Mouse (Mus musculus): ENCODE data around the gene AL732309.1.

The AL732309.1 gene

DNA sequence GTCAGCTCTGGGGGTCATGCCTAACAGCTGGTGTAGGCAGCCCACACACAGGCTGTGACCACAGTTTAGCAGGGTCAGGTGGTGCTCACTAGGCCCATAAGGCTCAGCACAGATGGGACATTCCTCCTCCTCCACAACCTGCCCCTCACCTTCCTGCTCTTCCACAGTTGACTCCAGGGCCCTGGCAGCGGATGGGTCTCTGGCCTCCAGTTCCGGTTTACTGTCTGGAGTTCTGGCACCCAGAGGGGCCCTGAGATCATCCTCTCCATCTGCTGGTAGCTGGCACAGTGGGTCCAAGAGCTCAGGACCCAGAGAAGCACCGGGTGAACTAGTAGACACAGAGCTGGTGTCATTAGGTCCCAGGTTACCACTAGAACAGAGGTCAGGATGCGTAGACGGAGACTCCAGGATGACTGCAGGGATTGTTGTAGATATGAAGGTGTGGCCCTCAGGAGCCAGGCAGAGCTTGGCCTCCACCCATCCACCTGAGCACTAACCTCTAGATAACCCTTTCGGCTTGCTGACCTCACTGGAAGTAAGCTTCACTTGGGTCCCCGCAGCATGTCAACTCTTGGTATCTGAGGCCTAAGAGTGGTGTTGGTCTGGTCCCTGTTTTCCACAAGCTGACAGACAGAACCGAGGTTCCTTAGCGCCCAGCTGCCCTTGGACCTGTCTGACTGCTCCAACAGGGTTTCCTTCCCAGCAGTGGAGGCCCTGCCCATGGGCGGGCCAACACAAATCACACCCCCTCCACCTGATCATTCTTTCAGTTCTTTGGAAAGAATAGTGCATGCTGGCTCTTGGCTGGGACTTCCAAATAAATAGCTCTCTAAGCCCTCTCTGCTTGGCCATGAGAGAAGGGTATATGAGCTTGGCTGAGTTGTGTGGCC is at the start of gene AL732309.1:
Gene AL732309.1 (minus strand): TSS at position 681 of the 890 bp plus-strand sequence.
- DNase-seq (ENCODE audit: low read depth, low spot score), result no peak

DNA sequence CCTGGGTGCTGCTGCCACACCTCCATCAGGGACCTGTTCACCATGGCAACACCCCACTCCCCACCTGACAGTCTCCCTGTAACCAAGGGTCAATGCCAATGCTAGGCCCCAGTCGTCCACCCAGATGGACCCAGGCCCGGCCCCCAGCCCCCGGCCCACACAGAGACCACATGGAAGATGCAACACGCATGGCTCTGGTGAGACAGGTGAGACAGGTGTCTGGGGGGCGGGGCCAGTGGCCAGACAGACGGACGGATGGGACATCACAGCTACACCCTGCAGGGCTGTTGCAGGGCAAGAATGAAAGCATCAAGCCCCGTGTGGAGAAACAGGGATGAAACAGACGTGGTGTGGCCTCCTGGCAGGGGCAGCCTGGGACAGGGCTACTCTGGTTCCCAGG is 47.0 kb upstream of the AL732309.1 start:
- no peak for DNase-seq (ENCODE audit: low read depth, low spot score)

DNA sequence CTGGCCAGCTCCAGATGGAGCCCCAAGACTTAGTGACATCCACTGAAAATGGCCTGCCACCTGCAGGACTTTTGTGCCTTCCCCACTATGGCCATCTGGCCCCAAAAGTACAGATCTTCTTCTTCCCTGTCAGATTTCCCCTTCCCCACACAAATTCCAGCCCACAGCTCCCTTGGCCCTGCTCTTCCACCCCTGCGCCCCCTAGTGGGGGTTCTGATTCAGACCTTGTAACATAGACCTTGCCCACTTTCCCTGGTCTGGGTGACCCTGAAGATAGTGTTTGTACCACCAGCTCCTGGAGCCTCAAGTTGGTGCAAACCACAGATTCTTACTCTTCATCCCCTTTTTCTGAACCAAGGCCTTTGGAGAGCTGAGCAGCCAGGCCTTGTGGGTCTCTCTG is 46.2 kb upstream of the AL732309.1 start:
- peak; percentile 49 for DNase-seq (ENCODE audit: low read depth, low spot score)

DNA sequence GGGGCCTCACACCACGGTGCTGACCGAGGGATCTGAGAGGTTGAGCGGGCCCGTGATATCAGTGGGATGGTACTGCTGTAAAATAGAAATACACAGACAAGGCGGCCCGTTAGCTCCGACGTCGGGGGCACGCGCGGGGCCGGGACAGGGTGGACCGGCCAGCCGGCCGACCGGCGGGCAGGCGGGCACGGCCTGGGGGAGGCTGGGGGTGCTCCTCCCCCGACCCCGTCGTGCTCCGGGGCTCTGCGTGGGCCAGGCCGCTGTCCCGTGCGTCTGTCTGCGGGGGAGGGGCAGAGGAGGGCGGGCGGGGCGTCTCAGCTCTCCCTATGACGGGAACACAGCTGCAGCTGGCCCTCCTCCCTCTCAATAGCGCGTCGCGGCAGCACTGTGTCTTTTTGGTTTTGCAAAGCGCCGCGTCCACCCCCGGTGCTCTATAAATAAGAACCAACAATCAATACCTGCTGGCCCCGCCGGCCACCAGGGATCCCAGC is 45.4 kb upstream of the AL732309.1 start:
- no peak for DNase-seq (ENCODE audit: low read depth, low spot score)

DNA sequence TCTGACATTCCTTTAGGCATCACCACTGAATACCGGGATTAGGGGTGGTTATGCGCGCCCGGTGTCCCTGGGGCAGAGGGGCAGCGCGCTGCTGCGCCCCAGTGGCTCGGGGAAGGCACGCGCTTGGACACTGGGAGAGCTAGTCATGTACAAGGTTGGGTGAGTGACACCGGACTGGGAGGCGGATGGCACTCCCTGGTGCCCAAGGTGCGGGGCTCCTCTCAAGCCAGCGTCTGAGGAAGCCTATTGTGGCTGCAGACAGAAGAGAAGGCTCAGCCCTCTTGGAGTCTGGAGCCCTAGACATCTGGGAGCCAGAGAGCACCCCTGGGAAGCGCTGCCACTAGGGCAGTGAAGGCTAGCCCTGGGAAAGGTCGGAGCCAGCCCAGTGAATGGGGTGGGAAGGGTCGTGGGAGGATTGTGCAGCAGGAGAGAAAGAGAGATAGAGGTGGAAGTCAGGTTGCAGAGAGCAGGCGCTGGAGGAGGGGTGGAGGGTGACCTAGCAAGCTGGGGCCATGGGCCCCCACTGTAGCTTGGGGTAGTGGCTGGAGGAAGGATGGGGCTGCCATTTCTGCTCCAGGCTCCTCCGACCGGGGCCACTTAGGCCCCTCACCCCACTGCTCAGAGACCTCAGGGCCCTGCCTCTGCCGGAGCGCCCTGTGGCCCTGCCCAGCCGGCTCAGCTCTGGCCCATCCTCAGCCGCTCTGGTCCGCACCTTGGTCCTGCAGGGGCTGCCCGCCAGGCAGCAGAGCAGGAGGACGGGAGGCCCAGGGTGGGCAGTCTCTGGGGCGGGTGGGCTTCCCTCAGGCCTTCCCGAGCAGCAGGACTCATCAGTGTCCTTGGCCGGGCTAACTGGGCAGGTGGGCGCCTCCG is 44.8 kb upstream of the AL732309.1 start:
- no peak for DNase-seq (ENCODE audit: low read depth, low spot score)

DNA sequence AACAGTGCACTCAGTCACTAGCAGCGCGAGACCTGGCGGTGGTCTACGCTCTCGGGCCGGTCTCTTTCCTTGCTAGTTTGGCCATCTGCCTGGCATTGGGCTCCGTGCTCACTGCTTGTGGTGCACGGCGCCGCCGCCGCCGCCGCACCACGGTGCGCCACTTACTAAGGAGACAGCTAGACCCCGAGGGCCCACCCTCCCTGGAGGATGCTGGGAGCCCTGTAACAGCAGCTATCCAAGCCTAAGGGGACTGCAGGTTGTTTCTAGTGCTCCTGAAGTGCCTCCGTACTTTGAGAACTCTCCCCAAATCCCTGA is 44.1 kb upstream of the AL732309.1 start:
- DNase-seq (ENCODE audit: low read depth, low spot score), result no peak

DNA sequence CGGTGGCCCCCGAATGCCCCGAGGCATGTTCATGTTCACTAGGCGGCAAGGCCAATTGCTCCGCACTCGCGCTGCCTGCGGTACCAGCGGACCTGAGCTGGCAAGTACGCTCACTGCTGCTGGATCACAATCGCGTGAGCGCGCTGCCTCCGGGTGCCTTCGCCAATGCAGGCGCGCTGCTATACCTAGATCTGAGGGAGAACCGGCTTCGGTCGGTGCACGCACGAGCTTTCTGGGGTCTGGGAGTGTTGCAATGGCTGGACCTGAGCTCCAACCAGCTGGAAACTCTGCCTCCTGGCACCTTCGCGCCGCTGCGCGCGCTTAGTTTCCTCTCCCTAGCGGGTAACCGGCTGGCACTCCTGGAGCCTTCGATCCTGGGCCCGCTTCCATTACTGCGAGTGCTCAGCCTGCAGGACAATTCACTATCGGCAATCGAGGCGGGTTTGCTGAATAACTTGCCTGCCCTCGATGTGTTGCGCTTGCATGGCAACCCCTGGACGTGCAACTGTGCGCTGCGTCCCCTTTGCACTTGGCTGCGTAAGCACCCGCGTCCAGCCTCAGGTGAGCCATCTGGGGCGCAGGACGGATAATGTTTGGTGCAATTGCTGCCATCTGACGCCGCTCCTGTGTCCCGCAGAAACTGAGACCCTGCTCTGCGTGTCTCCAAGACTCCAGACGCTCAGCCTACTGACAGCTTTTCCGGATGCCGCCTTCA is 43.6 kb upstream of the AL732309.1 start:
- no peak for DNase-seq (ENCODE audit: low read depth, low spot score)

DNA sequence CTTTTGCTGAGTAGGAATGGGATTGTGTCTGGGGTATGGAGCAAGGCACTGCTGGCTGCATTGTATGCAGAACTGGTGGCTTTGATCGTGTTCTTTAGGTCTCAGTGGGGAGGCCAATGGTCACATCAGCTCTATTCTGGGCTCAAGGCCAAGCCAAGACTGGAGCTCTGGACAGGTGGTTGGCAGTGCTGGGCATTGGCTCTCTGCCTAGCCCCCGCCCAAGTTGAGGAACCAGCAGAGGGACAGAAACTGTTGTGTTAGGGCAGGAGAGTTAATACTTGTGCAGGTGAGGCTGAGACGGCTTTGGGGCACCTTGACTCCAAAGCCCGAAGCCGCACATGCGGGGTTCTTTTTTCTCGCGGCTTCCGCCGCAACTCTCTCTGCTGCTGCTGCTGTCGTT is 43.0 kb upstream of the AL732309.1 start, which contains the start of gene Lrrc26:
Gene Lrrc26 (plus strand): TSS at position 265 of the 400 bp plus-strand sequence.
- DNase-seq (ENCODE audit: low read depth, low spot score), result no peak

DNA sequence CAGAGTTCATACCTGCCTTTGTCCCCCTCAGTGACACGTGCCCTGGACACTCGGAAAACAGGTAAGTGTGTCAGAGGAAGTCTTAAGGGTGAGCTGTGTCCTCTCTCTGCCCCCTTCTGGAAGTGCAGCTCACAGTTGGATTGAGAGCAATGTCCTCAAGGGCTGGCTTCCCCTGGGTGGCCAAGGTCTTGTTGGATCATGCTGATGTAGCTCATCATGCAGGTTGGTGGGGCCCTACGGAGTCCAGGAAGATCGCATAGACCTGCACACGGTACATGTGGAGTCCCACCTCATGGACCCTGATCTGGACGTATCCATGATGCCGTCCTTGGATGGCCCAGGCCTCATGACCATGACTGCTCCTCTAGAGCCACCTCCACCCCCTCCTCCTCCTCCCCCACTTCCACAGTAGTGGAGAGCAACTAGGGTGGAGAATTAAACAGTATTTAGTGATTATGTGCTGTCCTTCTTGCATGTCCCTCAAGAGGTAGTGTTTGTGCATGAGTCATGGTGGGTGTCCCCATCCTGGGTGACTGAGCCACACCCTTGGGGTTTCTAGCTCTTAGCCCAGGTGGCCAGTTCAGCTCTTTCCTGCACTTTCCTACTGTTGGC is 42.2 kb upstream of the AL732309.1 start:
- no peak for DNase-seq (ENCODE audit: low read depth, low spot score)

DNA sequence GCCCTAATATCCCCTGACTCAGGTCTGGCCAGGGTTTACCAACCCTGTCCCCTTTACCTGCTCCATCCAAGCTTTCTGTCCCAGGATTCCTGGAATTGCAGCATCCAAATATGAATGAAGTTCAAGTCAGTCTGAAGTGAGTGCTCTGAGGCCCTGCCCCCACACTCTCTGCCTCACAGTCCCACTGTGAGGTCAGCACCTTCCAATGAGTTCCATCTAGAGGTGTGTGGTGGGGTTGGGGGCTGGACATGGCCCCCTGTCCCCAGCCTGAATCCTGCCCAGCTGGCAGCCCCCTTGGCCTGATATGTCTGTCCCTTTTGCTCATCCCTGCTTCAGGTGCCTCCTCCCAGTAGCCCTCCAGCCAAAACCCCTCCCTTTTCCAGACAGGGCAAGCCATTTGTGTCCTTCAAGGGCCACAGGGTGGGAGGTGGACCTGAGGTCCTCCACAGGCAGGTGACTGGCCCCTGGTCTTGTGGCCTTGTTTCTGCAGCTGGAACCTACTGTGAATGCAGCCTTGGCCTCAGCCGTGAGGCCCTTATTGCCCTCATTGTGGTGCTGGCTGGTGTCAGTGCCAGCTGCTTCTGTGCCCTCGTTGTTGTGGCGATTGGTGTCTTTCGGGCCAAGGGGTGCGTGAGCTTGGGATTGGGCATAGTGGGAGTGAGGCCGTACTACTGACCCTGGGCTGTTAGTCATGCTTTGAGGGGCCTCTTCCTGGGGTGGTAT is 41.4 kb upstream of the AL732309.1 start, which contains the start of gene Tmem210:
Gene Tmem210 (plus strand): TSS at position 219 of the 723 bp plus-strand sequence.
- no peak for DNase-seq (ENCODE audit: low read depth, low spot score)

DNA sequence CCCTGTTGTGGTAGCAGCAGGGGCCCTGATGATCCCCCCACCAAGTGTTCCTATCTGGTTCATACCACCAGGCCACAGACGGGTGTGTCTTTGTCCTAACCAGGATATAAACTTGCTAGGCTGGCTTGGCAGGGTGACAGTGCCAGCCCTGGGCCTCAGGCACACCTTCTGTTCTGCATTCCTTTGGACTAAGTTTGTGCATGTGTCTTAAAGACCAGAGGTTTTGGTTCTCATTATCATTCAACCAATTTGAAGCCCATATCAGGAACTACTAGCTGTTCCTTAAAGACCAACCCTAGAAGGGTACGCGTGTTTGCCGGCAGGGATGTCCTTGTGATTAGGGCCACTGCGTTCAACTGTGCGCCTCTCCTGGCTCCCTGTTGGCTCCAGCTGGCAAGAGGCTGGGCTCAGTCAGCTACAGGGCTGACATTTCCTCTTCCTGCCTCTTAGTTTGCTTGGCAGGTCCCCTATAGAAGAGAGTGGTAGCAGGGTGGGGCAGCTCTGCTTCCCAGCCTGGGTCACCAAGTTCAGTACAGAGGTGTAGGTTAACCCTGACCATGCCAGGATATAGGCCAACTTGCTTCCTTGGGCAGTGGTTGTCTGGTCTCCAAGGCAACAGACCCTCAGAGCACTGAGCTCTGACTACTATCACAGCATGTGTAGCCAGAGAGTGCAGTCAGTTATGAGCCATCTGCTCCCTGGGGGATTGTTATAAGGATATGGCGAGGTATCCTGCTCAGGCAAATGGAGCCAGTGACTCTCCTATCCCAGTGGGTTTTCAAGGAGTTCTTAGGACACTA is 40.4 kb upstream of the AL732309.1 start:
- DNase-seq (ENCODE audit: low read depth, low spot score), result no peak

DNA sequence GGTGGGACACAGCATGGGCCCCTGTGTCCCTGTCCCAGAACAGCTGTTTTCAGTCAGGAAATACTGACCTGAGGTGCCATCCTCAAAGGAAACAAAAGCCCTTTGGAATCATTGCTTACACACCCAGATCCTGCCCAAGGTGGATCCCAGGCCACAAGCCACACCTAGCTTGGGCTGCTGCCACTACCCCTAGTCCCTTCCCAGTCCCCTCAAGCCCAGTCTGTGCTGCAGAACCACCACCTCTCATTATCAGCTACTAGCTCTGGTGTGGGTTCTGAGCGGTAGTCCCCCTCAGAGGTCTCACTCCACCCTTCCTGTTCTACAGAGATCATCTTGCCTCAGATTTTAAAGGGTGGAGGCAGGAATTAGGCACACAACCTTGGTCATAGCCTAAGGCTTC is 39.7 kb upstream of the AL732309.1 start:
- DNase-seq (ENCODE audit: low read depth, low spot score), result no peak

DNA sequence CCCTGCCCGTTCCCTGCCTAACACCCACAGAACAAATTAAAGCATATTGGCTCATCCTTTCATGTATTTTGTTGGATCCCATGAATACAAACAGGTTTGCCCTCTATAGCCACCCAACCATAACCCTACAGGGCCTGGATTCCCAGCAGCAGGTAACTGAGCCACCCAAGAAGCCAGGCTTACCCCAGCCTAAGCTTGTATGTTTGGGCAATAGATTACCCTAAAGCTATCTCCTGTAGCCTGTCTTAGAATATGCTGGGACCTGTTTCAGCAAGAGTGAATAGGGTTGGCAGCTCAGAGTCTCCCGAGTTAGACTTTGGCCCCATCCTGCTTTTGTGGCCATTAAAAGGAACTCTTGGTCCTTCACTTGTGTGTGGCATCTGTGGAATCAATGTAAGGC is 38.9 kb upstream of the AL732309.1 start:
- no peak for DNase-seq (ENCODE audit: low read depth, low spot score)

DNA sequence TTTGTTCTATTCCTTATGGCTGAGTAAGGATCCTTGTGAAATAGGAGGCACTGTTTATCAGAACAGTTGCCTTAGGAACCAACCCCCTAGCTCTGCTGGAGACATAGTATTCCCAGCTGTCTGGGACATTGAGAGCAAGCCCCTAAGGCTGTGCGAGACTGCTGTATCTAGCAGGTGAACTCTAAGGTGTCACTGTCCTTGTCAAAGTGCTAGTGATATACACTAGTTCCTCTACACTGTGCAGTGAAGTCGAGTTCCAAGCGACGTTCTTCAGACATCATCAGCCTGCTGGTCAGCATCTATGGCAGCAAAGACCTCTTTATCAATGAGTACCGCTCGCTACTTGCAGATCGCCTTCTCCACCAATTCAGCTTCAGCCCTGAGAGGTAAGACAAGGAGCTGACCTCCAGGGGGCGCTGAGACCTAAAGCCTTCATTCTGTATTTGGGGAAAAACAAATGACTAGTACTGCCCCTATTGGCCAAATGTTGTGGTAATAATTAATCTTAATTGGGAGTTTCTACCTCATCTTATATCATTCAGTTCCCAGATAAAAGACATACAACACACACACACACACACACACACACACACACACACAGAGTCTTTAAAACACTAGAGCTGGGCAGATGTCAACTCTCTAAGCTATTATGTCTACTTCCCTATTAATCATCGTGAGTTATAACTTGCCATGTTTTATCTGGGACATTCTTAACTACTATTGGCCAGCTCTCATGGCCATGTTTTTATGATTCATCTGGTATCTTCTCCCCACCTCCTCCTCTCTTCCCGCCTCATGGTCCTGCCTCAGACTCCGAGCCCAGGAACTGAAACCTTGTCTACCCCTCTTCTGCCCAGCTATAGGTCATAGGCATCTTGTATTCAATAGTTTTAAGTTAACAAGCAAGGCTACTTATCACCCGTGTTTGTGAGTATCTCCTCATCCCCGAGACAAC is 32.5 kb upstream of the AL732309.1 start:
- DNase-seq (ENCODE audit: low read depth, low spot score), result peak; percentile 65

DNA sequence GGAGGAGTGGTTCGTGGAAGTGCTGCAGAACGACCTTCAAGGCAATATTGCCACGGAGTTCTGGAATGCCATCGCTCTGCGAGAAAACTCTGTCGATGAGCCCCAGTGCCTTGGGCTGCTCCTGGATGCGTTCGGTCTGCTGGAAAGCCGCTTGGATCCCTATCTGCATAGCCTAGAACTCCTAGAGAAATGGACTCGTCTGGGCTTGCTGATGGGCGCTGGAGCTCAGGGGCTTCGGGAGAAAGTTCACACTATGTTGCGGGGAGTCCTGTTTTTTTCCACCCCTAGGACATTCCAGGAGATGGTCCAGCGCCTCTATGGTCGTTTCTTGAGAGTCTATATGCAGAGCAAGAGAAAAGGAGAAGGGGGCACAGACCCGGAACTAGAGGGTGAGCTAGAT is 26.3 kb upstream of the AL732309.1 start:
- no peak for DNase-seq (ENCODE audit: low read depth, low spot score)

DNA sequence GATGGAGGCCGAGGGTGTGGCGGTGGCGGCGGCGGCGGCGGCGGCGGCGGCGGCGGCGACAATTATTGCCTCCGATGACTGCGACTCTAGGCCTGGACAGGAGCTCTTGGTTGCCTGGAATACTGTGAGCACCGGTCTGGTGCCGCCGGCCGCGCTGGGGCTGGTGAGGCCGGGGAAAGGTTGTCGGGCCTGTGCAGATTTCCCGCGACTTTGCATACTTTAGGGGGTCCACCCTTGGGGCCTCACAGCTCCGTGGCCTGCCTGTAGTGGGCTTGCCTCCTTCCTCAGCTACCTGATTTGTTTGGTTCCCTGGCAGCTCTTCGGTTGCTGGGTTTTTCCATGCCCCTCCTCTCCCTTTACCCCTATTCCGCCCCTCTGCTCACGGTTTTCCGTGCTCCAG is 25.9 kb upstream of the AL732309.1 start:
- no peak for DNase-seq (ENCODE audit: low read depth, low spot score)

DNA sequence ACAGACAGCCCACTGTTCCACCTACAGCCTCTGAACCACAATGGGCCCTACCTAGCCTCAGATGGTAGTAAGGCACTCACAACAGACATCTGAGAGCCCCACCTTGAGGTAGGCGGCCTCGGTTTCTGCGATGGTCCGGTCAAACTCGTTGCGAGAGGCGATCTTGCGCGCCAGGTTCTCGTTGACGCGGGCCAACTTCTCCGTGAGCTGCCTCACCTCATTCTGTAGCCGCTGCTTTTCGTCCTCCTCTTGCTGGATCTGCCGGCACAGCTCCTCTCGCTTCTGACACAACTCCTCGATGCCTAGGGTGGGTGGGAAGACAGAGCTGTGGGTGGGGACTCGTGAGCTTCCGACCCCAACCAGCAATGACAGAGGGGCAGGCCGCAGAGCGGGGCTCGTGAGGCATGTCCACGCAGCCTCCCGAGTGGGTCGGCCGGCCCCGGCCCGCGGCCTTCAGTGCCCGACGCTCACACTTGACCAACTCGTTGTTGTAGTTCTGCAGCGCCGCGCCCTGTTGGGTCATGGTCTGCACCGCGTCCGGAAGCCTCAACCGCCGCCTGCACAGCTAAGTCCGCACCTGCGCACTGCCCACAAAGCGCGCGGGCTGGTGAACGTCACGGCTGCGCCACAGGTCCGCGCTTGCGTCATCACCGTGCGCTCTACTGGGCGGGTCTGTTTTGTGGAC is 25.3 kb upstream of the AL732309.1 start, which contains the start of the genes Ssna1 and Anapc2:
Gene Ssna1 (minus strand): TSS at position 612 of the 685 bp plus-strand sequence.
Gene Anapc2 (plus strand): TSS at position 652 of the 685 bp plus-strand sequence.
- peak; percentile 95 for DNase-seq (ENCODE audit: low read depth, low spot score)

Data from c-Kit-negative CD71-positive TER-119-positive erythroid progenitor cells, embryonic 14.5 days (primary cell).